Mouse (Mus musculus): Measurements from ENCODE around the gene D10Jhu81e.
A peak's percentile ranks its signal among the peaks of the same experiment; 100 is the strongest.
"Not testable (repeated sequence)": the region's sequence is repeated elsewhere in the genome, so short reads cannot be mapped to it uniquely, and the experiment has no call there.

The D10Jhu81e gene

GRCm38 (mm10) chr10:78169281-78170042 lies at the start of gene D10Jhu81e:
TSS of gene D10Jhu81e (minus strand) at chr10:78169782.
- peak; percentile 99 for DNase-seq (ENCODE audit: low read depth, low spot score)

GRCm38 (mm10) chr10:78218576-78218975 lies 49.0 kb upstream of the D10Jhu81e start:
- no peak for DNase-seq (ENCODE audit: low read depth, low spot score)

GRCm38 (mm10) chr10:78216376-78217083 lies 46.9 kb upstream of the D10Jhu81e start:
- no peak for DNase-seq (ENCODE audit: low read depth, low spot score)

- no peak for DNase-seq (ENCODE audit: low read depth, low spot score)
Measured at GRCm38 (mm10) chr10:78214371-78214770, 44.8 kb upstream of the D10Jhu81e start.

GRCm38 (mm10) chr10:78211311-78211710 lies 41.7 kb upstream of the D10Jhu81e start:
- peak; percentile 30 for DNase-seq (ENCODE audit: low read depth, low spot score)

GRCm38 (mm10) chr10:78201182-78201581 lies 31.6 kb upstream of the D10Jhu81e start:
- no peak for DNase-seq (ENCODE audit: low read depth, low spot score)

- no peak for DNase-seq (ENCODE audit: low read depth, low spot score)
Measured at GRCm38 (mm10) chr10:78192933-78193332, 23.4 kb upstream of the D10Jhu81e start.

GRCm38 (mm10) chr10:78186076-78186475 lies 16.5 kb upstream of the D10Jhu81e start:
- not testable (repeated sequence) for DNase-seq (ENCODE audit: low read depth, low spot score)

- no peak for DNase-seq (ENCODE audit: low read depth, low spot score)
Measured at GRCm38 (mm10) chr10:78185381-78185725, 15.8 kb upstream of the D10Jhu81e start.

- peak; percentile 94 for DNase-seq (ENCODE audit: low read depth, low spot score)
Measured at GRCm38 (mm10) chr10:78184531-78185380, 15.2 kb upstream of the D10Jhu81e start, which contains the start of gene Pwp2. TSS of gene Pwp2 (minus strand) at chr10:78185149.

GRCm38 (mm10) chr10:78183577-78183976 lies 14.0 kb upstream of the D10Jhu81e start:
- DNase-seq (ENCODE audit: low read depth, low spot score), result no peak

GRCm38 (mm10) chr10:78182321-78182720 lies 12.7 kb upstream of the D10Jhu81e start:
- no peak for DNase-seq (ENCODE audit: low read depth, low spot score)

GRCm38 (mm10) chr10:78174474-78174873 lies 4.9 kb upstream of the D10Jhu81e start:
- no peak for DNase-seq (ENCODE audit: low read depth, low spot score)

- DNase-seq (ENCODE audit: low read depth, low spot score), result no peak
Measured at GRCm38 (mm10) chr10:78171581-78171980, 2.0 kb upstream of the D10Jhu81e start.

GRCm38 (mm10) chr10:78171057-78171456 lies 1.5 kb upstream of the D10Jhu81e start:
- no peak for DNase-seq (ENCODE audit: low read depth, low spot score)

- no peak for DNase-seq (ENCODE audit: low read depth, low spot score)
Measured at GRCm38 (mm10) chr10:78170445-78170844, 863 bp upstream of the D10Jhu81e start.

- DNase-seq (ENCODE audit: low read depth, low spot score), result no peak
Measured at GRCm38 (mm10) chr10:78168792-78169191, 790 bp downstream of the D10Jhu81e start.

- DNase-seq (ENCODE audit: low read depth, low spot score), result no peak
Measured at GRCm38 (mm10) chr10:78167775-78168174, 1.8 kb downstream of the D10Jhu81e start.

GRCm38 (mm10) chr10:78167333-78167732 lies 2.2 kb downstream of the D10Jhu81e start:
- no peak for DNase-seq (ENCODE audit: low read depth, low spot score)

- DNase-seq (ENCODE audit: low read depth, low spot score), result no peak
Measured at GRCm38 (mm10) chr10:78165256-78166005, 4.2 kb downstream of the D10Jhu81e start.

- DNase-seq (ENCODE audit: low read depth, low spot score), result no peak
Measured at GRCm38 (mm10) chr10:78164786-78165185, 4.8 kb downstream of the D10Jhu81e start.
